Mouse (Mus musculus): ENCODE measurements at regions not wholly inside any gene's neighbourhood (a gene's known extent, or its start where the extent isn't known, plus 50 kb on each side); places are given as distances from the start of the nearest gene placed in this dataset.

DNA sequence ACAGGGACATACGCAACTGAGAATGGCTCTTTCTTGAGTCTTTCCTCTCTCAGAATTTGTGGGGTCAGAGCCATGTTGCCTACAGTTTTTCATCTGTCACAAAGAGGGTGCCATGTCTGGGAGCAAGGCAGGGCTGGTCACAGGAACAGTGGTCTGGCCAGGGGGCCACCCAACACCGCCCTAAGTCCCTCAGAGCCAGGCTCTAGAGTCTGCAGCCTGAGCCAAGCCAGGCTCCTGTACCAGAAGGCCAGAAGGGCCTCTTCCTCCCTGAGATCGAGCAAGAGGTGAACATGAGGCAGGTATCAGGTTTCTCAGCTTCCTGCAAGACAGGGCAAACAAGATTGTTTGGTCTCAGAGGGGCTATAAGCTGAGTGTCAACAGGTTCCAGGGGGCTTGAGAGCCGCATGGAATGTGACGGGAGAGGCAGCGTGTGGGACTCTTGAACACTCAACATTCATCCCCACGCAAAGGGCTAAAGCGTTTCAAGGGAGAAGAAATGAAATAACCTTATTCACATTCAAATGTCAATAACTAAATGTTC lies 110.6 kb upstream of the Mrps22 start:
- Histone ChIP-seq H3K36me3 (no peaks in the 10 kb centered on the region), H3K4me1 (replicated peaks) (no peaks in the 10 kb centered on the region), H3K4me3 (replicated peaks) (no peak overlapping the region), H3K4me2 (replicated peaks) (no peak overlapping the region), H3K9me3 (no peaks in the 10 kb centered on the region), H3K9ac (no peak overlapping the region), H3K27me3 (replicated peaks) (no peaks in the 10 kb centered on the region), H3K27ac (no peak overlapping the region)
- ATAC-seq: no peak
- WGBS: 64% methylated on average over 8 of the region's 8 CpGs

DNA sequence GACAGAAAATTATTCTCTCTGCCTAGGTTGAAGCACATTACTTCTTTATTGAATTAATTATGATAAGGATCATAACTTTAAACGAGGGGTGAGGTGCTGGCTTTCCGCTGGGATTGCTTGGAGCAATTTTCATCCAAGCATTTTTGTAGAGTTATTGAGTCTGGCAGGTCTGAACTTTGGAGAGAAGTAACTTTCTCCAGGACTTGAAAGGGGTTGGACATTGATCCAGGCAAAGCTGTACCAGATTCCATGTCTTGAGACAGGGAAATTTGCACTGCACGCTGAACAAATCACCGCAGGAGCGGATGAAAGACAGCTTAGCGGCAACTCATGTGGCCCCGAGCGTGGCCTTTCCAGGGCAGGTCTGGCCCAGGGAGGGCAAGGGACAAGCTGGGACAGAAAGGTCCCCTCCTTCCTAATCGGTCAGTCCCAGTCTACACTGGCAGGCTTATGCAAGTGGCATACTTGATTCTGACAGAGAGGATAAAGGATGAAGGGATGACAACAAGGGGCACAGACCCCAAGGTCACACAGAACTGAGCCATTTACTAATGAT lies 108.8 kb upstream of the Mrps22 start:
- ATAC-seq: no peak
- Histone ChIP-seq H3K36me3 (no peaks in the 10 kb centered on the region), H3K9ac (no peak overlapping the region), H3K4me3 (replicated peaks) (no peak overlapping the region), H3K27me3 (replicated peaks) (no peaks in the 10 kb centered on the region), H3K4me2 (replicated peaks) (no peak overlapping the region), H3K27ac (no peak overlapping the region), H3K9me3 (no peaks in the 10 kb centered on the region), H3K4me1 (replicated peaks) (no peaks in the 10 kb centered on the region)
- 54% methylated on average over 9 of the region's 9 CpGs for WGBS

DNA sequence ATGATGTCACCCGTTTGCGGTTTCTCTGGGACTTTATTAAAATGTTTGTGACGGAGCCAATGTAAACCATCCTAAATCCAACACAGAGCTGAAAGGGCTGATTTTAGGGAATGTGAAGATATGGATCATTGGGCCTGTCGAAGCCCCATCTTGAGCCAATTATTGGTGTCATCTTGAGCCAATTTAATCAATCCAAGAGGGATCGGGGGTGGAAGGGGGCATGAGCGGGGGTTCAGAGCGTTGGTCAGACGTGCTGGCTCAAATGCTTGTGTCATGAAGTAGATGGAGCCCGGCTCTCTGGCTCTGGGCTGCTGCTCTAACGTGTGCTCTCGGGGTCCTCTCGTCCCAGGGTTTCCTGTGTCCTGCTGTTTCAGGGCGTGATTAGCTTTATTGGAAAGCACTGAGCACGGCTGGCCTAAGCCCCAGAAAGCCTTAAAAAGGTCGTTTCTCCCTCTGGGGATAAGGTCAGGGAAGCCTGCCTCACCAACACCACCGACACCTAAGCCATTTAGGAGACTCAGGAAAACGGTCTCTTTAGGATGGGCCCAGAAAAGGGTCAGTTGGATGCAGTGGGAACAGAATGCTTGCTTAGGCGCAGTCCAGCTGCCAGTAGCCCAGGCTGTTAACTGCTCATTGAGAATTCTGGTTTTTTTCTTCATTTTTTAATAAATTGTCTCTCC lies 106.7 kb upstream of the Mrps22 start:
- WGBS: 83% methylated on average over 18 of the region's 18 CpGs
- Histone ChIP-seq H3K27ac (no peak overlapping the region), H3K4me3 (replicated peaks) (no peak overlapping the region), H3K9ac (no peak overlapping the region), H3K36me3 (no peaks in the 10 kb centered on the region), H3K9me3 (no peaks in the 10 kb centered on the region), H3K27me3 (replicated peaks) (no peaks in the 10 kb centered on the region), H3K4me2 (replicated peaks) (no peak overlapping the region), H3K4me1 (replicated peaks) (no peaks in the 10 kb centered on the region)
- no peak for ATAC-seq

DNA sequence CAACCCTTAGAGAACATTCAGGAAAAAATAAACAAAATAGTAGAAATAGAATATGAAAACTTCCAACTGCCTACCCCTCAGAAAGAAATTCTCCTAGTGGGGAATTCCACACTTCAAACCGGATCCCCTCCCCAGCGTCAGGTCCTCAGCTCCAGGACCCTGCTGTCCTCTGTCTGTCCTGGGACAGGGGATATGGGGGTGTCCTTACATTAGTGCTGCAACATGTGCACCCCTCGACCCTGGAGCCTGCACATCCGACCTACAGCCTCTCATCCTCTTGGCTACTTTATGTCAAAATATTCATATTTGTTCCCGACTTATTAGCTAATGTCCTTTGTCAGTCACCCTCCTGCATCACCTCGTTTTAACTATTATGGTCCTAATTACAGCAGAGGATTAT lies 106.0 kb upstream of the Mrps22 start:
- no peaks in the 10 kb centered on the region for H3K36me3 ChIP-seq
- H3K27me3 ChIP-seq (replicated peaks): no peaks in the 10 kb centered on the region
- H3K4me2 ChIP-seq (replicated peaks): no peak overlapping the region
- H3K9ac ChIP-seq: no peak overlapping the region
- ATAC-seq: no peak
- 85% methylated on average over 6 of the region's 6 CpGs for WGBS
- H3K27ac ChIP-seq: no peak overlapping the region
- no peaks in the 10 kb centered on the region for H3K4me1 ChIP-seq (replicated peaks)
- no peaks in the 10 kb centered on the region for H3K9me3 ChIP-seq
- H3K4me3 ChIP-seq (replicated peaks): no peak overlapping the region

DNA sequence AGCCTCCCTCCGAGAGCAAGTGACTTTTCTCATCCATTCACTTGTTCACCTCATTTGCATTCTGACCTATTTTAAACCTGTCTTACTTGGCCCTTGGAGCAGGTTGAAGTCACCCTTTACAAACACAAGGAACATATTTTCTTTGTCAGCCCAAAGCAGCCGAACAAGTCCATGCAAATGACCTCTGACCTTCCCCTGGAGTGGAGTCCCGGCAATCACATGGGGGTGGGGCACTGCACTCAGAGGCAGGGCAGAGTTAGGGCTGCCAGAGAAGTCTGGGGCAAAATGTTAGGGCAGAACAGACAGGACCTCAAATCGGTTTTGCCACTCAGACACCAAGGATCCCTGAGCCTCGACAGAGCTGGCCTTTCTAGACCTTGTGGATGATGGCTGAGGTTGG lies 102.7 kb upstream of the Mrps22 start:
- no peaks in the 10 kb centered on the region for H3K36me3 ChIP-seq
- H3K27ac ChIP-seq: no peak overlapping the region
- no peaks in the 10 kb centered on the region for H3K27me3 ChIP-seq (replicated peaks)
- no peak overlapping the region for H3K4me3 ChIP-seq (replicated peaks)
- H3K4me1 ChIP-seq (replicated peaks): no peaks in the 10 kb centered on the region
- peak; percentile 41; the same call in 1 of the 2 replicates for ATAC-seq
- WGBS: 37% methylated on average over 5 of the region's 5 CpGs
- no peaks in the 10 kb centered on the region for H3K9me3 ChIP-seq
- no peak overlapping the region for H3K9ac ChIP-seq
- H3K4me2 ChIP-seq (replicated peaks): no peak overlapping the region

DNA sequence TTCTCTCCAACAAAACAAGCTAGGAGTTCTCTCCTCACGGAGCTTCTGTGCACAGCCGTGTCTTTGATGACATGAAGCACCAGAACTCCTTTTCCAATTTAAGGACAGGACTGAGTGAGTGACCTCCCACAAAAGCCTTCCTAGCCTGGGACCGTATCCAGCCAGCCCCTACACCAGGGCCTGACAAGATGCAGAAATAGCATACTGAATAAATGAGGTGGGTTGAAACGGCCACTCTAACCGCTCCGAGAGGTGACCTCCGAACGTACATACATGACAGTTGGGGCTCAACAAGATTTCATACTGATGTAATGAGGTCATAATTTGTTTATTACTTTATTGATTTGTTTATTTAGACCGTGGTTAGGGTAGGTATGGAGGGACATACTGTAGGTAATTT lies 101.9 kb upstream of the Mrps22 start:
- H3K9me3 ChIP-seq: no peaks in the 10 kb centered on the region
- no peaks in the 10 kb centered on the region for H3K36me3 ChIP-seq
- no peak for ATAC-seq
- H3K4me3 ChIP-seq (replicated peaks): no peak overlapping the region
- H3K4me1 ChIP-seq (replicated peaks): no peaks in the 10 kb centered on the region
- no peak overlapping the region for H3K27ac ChIP-seq
- H3K4me2 ChIP-seq (replicated peaks): no peak overlapping the region
- H3K9ac ChIP-seq: no peak overlapping the region
- H3K27me3 ChIP-seq (replicated peaks): no peaks in the 10 kb centered on the region
- 66% methylated on average over 9 of the region's 9 CpGs for WGBS

DNA sequence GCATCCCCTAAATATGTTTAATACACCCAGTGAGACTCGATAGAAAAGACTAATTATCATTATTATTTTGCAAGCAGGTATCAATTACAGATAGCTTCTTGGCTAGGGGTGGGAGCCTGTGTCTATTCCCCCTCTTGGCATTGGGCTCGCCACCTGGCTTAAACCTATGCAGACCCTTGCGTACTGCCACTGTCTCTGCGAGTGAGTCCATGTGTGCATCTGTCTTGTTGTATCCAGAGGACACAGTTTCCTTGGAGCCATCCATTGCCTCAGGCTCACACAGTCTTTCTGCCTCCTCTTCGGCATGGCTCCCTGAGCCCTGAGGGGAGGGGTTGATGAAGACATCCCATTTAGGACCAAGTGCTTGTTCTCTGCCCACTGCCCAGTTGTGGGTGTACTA lies 99.1 kb upstream of the Mrps22 start:
- H3K36me3 ChIP-seq: no peaks in the 10 kb centered on the region
- no peaks in the 10 kb centered on the region for H3K9me3 ChIP-seq
- H3K27me3 ChIP-seq (replicated peaks): no peaks in the 10 kb centered on the region
- no peak overlapping the region for H3K27ac ChIP-seq
- no peak for ATAC-seq
- H3K4me3 ChIP-seq (replicated peaks): no peak overlapping the region
- no peak overlapping the region for H3K9ac ChIP-seq
- no peak overlapping the region for H3K4me2 ChIP-seq (replicated peaks)
- H3K4me1 ChIP-seq (replicated peaks): no peaks in the 10 kb centered on the region
- WGBS: 87% methylated on average over 5 of the region's 5 CpGs

DNA sequence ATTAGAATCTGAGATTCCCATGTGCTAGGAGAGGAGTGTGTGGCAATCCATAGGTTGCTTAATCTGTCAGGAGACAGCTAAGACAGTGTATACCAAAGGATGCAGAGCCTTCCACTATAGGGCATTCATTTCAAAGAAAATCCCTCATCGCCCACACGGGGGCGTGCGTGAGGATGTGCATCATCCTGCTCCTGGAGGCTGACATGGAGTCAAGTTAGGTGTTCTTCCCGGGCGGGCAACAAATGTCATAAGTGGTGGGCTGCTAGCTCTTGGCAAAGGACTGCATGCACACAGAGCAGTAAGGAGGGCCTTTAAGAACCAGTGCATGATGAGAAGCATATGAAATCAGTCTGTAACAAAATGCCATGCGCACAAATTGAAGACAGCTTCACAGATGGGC lies 95.7 kb upstream of the Mrps22 start:
- no peaks in the 10 kb centered on the region for H3K27me3 ChIP-seq (replicated peaks)
- ATAC-seq: no peak
- H3K4me2 ChIP-seq (replicated peaks): no peak overlapping the region
- H3K9ac ChIP-seq: no peak overlapping the region
- no peak overlapping the region for H3K27ac ChIP-seq
- H3K9me3 ChIP-seq: no peaks in the 10 kb centered on the region
- 44% methylated on average over 7 of the region's 7 CpGs for WGBS
- H3K4me1 ChIP-seq (replicated peaks): no peaks in the 10 kb centered on the region
- no peak overlapping the region for H3K4me3 ChIP-seq (replicated peaks)
- no peaks in the 10 kb centered on the region for H3K36me3 ChIP-seq

DNA sequence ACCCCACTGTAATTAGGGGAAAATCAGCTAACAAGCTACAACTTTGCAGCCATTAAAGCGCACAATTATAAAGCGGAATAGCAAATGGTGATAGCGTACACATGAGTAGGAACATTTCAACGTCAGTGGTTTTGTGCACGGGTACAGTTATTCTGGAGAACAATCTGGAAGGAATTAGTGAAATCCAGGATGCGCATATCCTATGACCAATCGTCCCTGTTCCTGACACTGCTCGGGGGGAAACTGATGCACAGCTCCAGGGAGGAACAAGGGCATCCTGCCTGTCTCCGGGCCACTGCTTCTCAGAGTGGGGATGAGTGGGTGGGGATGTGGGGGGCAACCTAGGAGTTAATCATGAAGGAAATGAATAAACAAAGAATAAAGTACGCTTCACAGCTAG lies 93.6 kb upstream of the Mrps22 start:
- H3K9ac ChIP-seq: no peak overlapping the region
- H3K27ac ChIP-seq: no peak overlapping the region
- H3K4me1 ChIP-seq (replicated peaks): no peaks in the 10 kb centered on the region
- 77% methylated on average over 10 of the region's 10 CpGs for WGBS
- no peak for ATAC-seq
- no peaks in the 10 kb centered on the region for H3K9me3 ChIP-seq
- no peak overlapping the region for H3K4me3 ChIP-seq (replicated peaks)
- no peaks in the 10 kb centered on the region for H3K27me3 ChIP-seq (replicated peaks)
- H3K36me3 ChIP-seq: no peaks in the 10 kb centered on the region
- H3K4me2 ChIP-seq (replicated peaks): no peak overlapping the region

DNA sequence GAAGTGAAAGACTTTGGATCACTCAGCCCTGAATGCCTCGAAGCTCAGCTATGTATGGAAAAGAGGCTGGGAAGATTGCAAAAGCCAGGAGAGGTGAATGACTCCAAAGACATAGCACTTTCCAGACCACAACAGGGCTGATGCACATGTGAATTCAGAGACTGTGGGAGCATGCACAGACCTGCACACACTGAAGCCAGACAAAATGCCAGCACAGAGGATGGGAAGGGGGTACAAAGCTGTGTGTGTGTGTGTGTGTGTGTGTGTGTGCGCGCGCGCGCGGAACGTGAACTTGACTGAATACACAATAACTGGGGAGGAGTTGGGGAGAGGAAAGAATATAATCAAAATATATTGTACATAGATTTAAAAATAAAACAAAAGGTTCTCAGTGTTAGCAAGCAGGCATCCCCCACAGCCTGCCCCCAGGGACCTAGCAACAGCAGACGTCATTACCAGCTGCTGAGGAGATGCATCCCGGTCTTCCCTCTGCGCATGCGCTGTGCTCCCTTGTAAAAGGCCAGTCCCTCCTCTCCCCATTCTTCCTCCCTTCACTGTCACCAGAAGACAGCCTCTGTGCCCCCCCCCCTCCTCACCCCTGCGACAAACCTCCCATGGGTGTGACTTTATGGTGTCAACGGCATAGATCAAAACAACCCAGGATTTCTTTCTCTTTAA lies 89.5 kb upstream of the Mrps22 start:
- H3K4me2 ChIP-seq (replicated peaks): no peak overlapping the region
- no peaks in the 10 kb centered on the region for H3K27me3 ChIP-seq (replicated peaks)
- no peak overlapping the region for H3K9ac ChIP-seq
- no peaks in the 10 kb centered on the region for H3K4me1 ChIP-seq (replicated peaks)
- no peak overlapping the region for H3K4me3 ChIP-seq (replicated peaks)
- no peak overlapping the region for H3K27ac ChIP-seq
- H3K9me3 ChIP-seq: no peaks in the 10 kb centered on the region
- ATAC-seq: no peak
- no peaks in the 10 kb centered on the region for H3K36me3 ChIP-seq
- 69% methylated on average over 14 of the region's 14 CpGs for WGBS

DNA sequence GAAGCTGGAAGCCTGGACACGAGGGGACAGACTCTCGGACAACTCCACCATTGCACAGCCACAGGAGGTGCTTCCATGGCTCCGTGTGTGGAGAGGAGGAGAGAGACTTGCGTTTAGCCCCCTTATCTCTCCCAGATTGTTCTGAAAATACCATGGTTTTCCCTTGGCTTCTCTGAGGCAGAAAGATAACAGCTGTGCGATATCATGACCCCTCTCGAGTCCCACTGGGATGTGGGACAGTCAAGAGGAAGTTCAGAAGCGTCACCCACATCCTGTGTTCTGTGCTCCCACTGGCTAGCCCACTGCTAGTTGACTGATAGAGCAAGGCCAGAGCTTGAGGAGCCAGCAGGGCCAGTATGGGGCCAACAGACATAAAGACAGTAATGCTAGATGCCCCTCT lies 84.1 kb upstream of the Mrps22 start:
- no peaks in the 10 kb centered on the region for H3K27me3 ChIP-seq (replicated peaks)
- H3K36me3 ChIP-seq: no peaks in the 10 kb centered on the region
- H3K27ac ChIP-seq: no peak overlapping the region
- H3K9me3 ChIP-seq: no peaks in the 10 kb centered on the region
- H3K9ac ChIP-seq: no peak overlapping the region
- no peak for ATAC-seq
- H3K4me2 ChIP-seq (replicated peaks): no peak overlapping the region
- H3K4me3 ChIP-seq (replicated peaks): no peak overlapping the region
- no peaks in the 10 kb centered on the region for H3K4me1 ChIP-seq (replicated peaks)
- WGBS: 66% methylated on average over 7 of the region's 7 CpGs

DNA sequence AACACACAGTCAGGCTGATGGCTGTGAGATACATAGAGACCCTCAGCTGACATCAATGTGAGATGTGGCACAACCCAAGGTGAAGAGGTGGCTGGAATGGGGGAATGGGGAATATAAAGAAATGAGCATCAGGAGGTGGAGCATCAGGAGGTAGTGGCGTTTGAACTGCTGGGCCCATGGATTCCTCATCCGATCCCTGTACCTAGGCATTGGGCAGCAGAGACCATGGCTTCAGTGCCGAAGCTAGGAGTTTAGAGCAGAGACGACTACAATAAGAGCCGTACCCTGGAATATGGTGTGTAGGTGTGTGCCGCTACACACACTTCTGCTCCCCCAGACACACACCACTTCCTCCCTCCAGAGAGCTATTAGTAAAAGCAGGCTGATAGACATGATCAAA lies 82.9 kb upstream of the Mrps22 start:
- H3K27me3 ChIP-seq (replicated peaks): no peaks in the 10 kb centered on the region
- WGBS: 93% methylated on average over 6 of the region's 6 CpGs
- no peak overlapping the region for H3K9ac ChIP-seq
- H3K9me3 ChIP-seq: no peaks in the 10 kb centered on the region
- no peak overlapping the region for H3K4me3 ChIP-seq (replicated peaks)
- no peak overlapping the region for H3K4me2 ChIP-seq (replicated peaks)
- no peak overlapping the region for H3K27ac ChIP-seq
- no peaks in the 10 kb centered on the region for H3K4me1 ChIP-seq (replicated peaks)
- H3K36me3 ChIP-seq: no peaks in the 10 kb centered on the region
- no peak for ATAC-seq

DNA sequence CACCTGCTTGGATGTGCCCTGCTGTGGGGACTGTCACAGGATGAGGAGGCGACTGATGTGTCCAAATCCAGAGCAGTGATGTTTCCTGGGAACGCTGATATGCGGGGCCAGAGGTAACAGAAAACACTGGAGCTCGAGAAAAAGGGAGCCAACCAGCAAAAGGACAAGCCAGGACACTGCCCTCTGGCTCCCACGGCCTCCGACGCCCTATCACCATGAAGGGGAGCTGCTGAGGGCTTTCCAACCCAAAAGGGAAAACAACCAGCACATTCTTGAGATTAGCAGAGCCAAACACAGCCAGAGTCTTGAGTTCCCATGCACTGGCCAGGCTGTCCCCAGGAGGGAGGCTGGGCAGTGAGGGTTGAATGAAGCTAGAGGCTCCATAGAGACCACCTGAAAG lies 74.2 kb upstream of the Mrps22 start:
- no peak overlapping the region for H3K4me2 ChIP-seq (replicated peaks)
- ATAC-seq: no peak
- WGBS: 79% methylated on average over 7 of the region's 7 CpGs

More for the DNA sequence above, 74.2 kb upstream of the Mrps22 start:
- Histone ChIP-seq H3K27ac (no peak overlapping the region), H3K9ac (no peak overlapping the region), H3K4me1 (replicated peaks) (no peaks in the 10 kb centered on the region), H3K36me3 (no peaks in the 10 kb centered on the region), H3K27me3 (replicated peaks) (no peaks in the 10 kb centered on the region), H3K9me3 (no peaks in the 10 kb centered on the region), H3K4me3 (replicated peaks) (no peak overlapping the region)

Measured in intestine, embryonic 15.5 days (tissue).